Mouse (Mus musculus): Measurements from ENCODE around the gene Vstm4. TPM values are rescaled to one million over a fixed set of nuclear protein-coding genes. Genes with fewer than 3 reads are reported as not detected.

The Vstm4 gene
- polyA plus RNA-seq, 1 experiment from 2014 or later: 5.1 TPM

DNA sequence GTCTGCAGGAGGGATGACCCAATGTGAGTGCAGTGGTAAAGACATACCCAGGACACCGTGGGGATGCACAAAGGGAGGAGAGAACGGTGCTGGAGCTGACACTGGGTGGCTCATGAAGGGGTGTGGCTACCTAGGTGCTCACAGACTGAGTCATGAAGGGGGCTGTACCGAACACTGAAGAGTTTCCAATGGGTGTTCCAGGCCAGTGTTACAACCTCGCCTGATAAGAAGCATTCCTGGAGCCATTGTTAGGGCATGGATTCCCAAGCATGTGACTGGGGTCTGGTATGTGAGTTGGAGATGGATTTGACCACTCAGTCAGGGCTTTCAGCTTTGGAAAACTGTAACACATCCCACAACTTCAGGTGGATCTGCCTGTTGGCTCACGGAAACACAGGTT is 15.4 kb downstream of the Vstm4 start:
- Histone ChIP-seq H3K36me3 (ENCODE audit: control insufficient read depth, insufficient read depth, low read length) (no peaks in the 10 kb centered on the region), H3K4me3 (ENCODE audit: low read depth, low read length) (no peak overlapping the region), H3K4me1 (ENCODE audit: control insufficient read depth, insufficient read depth, low read length) (no peaks in the 10 kb centered on the region), H3K4me2 (ENCODE audit: low read depth) (no peak overlapping the region), H3K27ac (ENCODE audit: low read depth, low read length) (no peak overlapping the region), H3K9ac (ENCODE audit: low read length) (no peak overlapping the region), H3K9me3 (ENCODE audit: control insufficient read depth, low read length) (no peaks in the 10 kb centered on the region), H3K27me3 (ENCODE audit: control insufficient read depth, insufficient read depth, low read length) (no peaks in the 10 kb centered on the region)
- 87% methylated on average over 5 of the region's 5 CpGs for WGBS
- ATAC-seq (ENCODE audit: insufficient read depth, low FRiP score, low TSS enrichment) (no peak), DNase-seq (ENCODE audit: low spot score) (no peak)

DNA sequence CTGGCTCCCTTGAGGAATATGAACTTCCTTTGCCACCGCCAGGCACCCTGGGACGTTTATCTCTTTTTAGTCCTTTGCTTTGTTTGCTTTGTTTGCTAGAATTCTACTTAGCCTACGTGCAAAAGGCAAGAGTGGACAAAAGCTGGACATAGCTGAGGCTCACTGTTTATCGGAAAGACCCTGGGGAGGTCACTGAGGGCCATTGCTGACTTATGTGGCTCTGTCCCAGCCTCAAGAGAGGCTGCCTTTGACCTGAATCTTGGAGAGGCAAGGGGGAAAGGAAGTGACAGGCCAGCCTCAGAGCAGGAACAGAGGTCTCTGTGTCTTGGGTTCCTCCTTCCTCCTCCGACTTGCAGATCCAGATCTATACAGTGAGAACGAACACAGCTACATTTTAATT is 21.0 kb downstream of the Vstm4 start:
- Histone ChIP-seq H3K4me1 (ENCODE audit: control insufficient read depth, insufficient read depth, low read length) (no peaks in the 10 kb centered on the region), H3K27ac (ENCODE audit: low read depth, low read length) (no peak overlapping the region), H3K27me3 (ENCODE audit: control insufficient read depth, insufficient read depth, low read length) (no peaks in the 10 kb centered on the region), H3K9me3 (ENCODE audit: control insufficient read depth, low read length) (no peaks in the 10 kb centered on the region), H3K36me3 (ENCODE audit: control insufficient read depth, insufficient read depth, low read length) (no peaks in the 10 kb centered on the region), H3K4me2 (ENCODE audit: low read depth) (no peak overlapping the region), H3K9ac (ENCODE audit: low read length) (no peak overlapping the region), H3K4me3 (ENCODE audit: low read depth, low read length) (no peak overlapping the region)
- DNase-seq (ENCODE audit: low spot score) (no peak), ATAC-seq (ENCODE audit: insufficient read depth, low FRiP score, low TSS enrichment) (no peak)
- 73% methylated on average over 6 of the region's 6 CpGs for WGBS

DNA sequence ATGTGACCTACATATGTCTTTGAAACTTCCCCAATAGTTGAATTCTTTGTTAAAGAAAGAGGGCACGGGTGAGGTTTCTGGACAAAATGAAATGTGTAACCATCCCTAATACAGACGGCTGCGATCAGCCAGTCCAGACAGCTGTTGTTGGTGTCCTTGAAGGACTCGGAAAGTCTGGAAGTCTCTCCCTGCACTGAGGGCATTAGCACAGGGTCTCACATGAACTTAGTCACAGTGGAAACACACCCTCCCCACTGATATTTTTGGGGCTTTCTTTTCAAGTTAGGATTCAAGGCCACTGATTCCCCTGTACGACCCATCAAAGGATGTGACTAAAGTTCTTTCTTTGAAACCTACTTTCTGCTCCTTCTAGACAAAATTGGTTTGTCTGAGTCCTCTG is 23.8 kb downstream of the Vstm4 start:
- WGBS: 87% methylated on average over 5 of the region's 5 CpGs
- no peak overlapping the region for H3K27ac ChIP-seq (ENCODE audit: low read depth, low read length)
- no peaks in the 10 kb centered on the region for H3K27me3 ChIP-seq (ENCODE audit: control insufficient read depth, insufficient read depth, low read length)
- no peaks in the 10 kb centered on the region for H3K9me3 ChIP-seq (ENCODE audit: control insufficient read depth, low read length)
- ATAC-seq (ENCODE audit: insufficient read depth, low FRiP score, low TSS enrichment) (no peak), DNase-seq (ENCODE audit: low spot score) (no peak)
- H3K9ac ChIP-seq (ENCODE audit: low read length): no peak overlapping the region
- no peaks in the 10 kb centered on the region for H3K4me1 ChIP-seq (ENCODE audit: control insufficient read depth, insufficient read depth, low read length)
- H3K4me2 ChIP-seq (ENCODE audit: low read depth): no peak overlapping the region
- no peaks in the 10 kb centered on the region for H3K36me3 ChIP-seq (ENCODE audit: control insufficient read depth, insufficient read depth, low read length)
- H3K4me3 ChIP-seq (ENCODE audit: low read depth, low read length): no peak overlapping the region

DNA sequence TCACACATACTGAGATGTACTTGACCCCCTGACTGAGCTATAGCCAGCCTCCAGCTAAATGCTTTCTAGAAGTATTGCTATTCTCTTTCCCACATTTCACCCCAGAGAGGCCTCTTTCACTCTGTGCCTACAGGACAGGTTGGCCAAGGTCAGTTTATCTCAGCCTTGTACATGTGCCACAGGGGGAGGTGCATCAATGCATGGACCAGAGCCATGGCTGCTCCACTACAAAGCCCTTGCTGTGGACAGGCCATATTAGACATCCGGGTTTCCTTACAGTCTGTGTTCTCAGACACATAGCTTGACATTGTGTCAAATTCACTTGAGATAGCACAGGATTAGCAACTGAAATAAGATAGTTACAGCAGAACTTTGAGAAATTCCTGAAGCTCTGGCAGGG is 25.1 kb downstream of the Vstm4 start:
- WGBS: 88% methylated on average over 1 of the region's 1 CpGs
- Histone ChIP-seq H3K4me3 (ENCODE audit: low read depth, low read length) (no peak overlapping the region), H3K9ac (ENCODE audit: low read length) (no peak overlapping the region), H3K27ac (ENCODE audit: low read depth, low read length) (no peak overlapping the region), H3K4me2 (ENCODE audit: low read depth) (no peak overlapping the region), H3K9me3 (ENCODE audit: control insufficient read depth, low read length) (no peaks in the 10 kb centered on the region), H3K4me1 (ENCODE audit: control insufficient read depth, insufficient read depth, low read length) (no peaks in the 10 kb centered on the region), H3K27me3 (ENCODE audit: control insufficient read depth, insufficient read depth, low read length) (no peaks in the 10 kb centered on the region), H3K36me3 (ENCODE audit: control insufficient read depth, insufficient read depth, low read length) (no peaks in the 10 kb centered on the region)
- ATAC-seq (ENCODE audit: insufficient read depth, low FRiP score, low TSS enrichment) (no peak), DNase-seq (ENCODE audit: low spot score) (no peak)

DNA sequence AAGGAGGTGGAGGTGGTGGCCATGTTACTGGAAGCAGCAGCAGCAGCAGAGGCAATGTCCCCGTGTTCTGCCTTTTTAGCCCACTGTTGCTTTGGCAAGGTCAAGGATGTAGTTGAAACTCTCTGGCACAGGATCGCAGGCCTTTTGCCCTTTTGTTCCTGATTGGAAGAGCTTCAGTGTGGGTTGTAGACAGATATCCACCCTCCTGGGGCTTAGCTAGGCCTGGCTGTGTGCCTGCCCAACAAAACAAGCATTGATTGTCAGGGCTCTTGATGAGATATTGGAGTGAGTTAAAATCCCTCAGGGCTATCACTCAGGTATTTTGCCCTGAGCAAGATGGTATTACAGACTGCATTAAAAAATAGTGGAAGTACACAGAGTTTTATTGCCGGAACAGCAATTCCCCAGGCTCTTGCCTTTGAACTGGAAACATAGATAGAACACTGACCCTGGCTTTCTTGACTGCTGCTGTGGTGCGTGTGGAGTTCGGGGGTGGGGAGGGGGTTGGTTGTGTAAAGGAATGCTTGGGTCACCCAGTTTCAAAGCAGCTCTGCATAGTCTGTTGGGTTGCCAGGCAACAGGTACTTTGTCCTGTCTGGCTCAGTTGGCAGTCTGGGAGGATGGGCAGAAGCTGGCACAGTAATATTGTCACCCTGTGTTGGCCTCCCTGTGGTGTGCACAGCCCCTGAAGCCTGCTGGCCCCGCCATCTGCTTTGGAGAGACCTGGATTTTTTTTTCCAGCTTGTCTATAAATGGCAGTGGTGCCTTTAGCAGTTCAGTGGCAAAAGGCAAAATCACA is 32.5 kb downstream of the Vstm4 start:
- WGBS: 23% methylated on average over 6 of the region's 6 CpGs
- H3K27ac ChIP-seq (ENCODE audit: low read depth, low read length): 0 out of 2 replicates have a peak overlapping the region, but pooled peaks have one; percentile 23

DNA sequence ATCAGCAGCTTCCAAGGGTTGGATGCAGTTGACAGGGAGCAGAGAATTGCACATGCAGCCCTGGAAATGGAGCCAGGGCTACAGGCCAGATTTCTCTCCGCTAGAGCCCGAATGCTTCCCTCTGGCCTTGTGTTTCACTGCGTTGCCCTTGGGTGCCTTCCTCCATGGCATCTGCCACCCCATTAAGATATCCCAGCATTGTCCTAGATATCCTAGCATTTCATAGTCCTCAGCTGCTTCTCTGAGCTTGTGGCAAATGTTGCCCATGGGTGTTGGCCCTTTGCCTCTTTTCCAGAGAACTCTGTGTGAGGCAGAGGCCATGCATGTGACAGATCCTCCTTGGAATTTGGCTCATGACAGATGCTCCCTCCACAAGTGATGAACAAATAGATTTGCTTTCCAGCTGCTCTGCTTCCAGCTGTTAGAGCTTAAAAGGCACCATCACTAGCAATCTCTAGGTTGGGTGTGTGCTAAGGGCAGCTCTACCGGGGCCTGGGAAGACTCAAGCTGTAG is 37.8 kb downstream of the Vstm4 start:
- no peak overlapping the region for H3K4me3 ChIP-seq (ENCODE audit: low read depth, low read length)
- no peaks in the 10 kb centered on the region for H3K36me3 ChIP-seq (ENCODE audit: control insufficient read depth, insufficient read depth, low read length)
- ATAC-seq (ENCODE audit: insufficient read depth, low FRiP score, low TSS enrichment) (no peak), DNase-seq (ENCODE audit: low spot score) (no peak)
- H3K27ac ChIP-seq (ENCODE audit: low read depth, low read length): no peak overlapping the region
- H3K4me1 ChIP-seq (ENCODE audit: control insufficient read depth, insufficient read depth, low read length): no peaks in the 10 kb centered on the region; the same call in 1 of the 2 replicates
- no peaks in the 10 kb centered on the region for H3K9me3 ChIP-seq (ENCODE audit: control insufficient read depth, low read length)
- no peaks in the 10 kb centered on the region for H3K27me3 ChIP-seq (ENCODE audit: control insufficient read depth, insufficient read depth, low read length)
- WGBS: 94% methylated on average over 4 of the region's 4 CpGs
- H3K9ac ChIP-seq (ENCODE audit: low read length): no peak overlapping the region
- no peak overlapping the region for H3K4me2 ChIP-seq (ENCODE audit: low read depth)

More for the DNA sequence above, 32.5 kb downstream of the Vstm4 start:
- Histone ChIP-seq H3K4me3 (ENCODE audit: low read depth, low read length) (no peak overlapping the region), H3K4me2 (ENCODE audit: low read depth) (no peak overlapping the region), H3K9ac (ENCODE audit: low read length) (no peak overlapping the region), H3K4me1 (ENCODE audit: control insufficient read depth, insufficient read depth, low read length) (peaks cover 5% of the 10 kb centered on the region; the same call in 1 of the 2 replicates), H3K27me3 (ENCODE audit: control insufficient read depth, insufficient read depth, low read length) (no peaks in the 10 kb centered on the region), H3K36me3 (ENCODE audit: control insufficient read depth, insufficient read depth, low read length) (no peaks in the 10 kb centered on the region), H3K9me3 (ENCODE audit: control insufficient read depth, low read length) (no peaks in the 10 kb centered on the region)
- ATAC-seq (ENCODE audit: insufficient read depth, low FRiP score, low TSS enrichment) (peak; percentile 95), DNase-seq (ENCODE audit: low spot score) (peak; percentile 66)

DNA sequence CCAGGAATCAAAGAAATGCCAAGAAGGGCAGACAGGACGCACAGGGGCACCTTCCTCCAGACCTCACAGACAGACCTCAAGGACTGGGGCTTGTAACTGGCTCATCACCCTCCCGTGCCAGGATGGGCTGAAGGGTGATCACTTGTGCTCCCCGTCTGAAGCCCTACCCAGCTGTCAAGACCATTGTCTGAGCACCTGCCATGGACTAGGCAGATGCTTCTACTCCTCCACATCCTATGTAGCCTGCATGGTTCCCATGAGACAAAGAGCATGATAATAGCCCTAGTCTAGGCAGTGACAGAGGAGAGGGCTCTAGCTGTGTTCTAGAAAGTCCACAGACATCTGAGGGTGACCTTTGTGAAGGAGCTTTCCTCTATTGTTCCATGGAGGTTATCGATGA is 38.3 kb downstream of the Vstm4 start:
- DNase-seq (ENCODE audit: low spot score) (no peak), ATAC-seq (ENCODE audit: insufficient read depth, low FRiP score, low TSS enrichment) (no peak)
- H3K4me2 ChIP-seq (ENCODE audit: low read depth): no peak overlapping the region
- no peaks in the 10 kb centered on the region for H3K27me3 ChIP-seq (ENCODE audit: control insufficient read depth, insufficient read depth, low read length)
- H3K27ac ChIP-seq (ENCODE audit: low read depth, low read length): no peak overlapping the region
- no peaks in the 10 kb centered on the region for H3K9me3 ChIP-seq (ENCODE audit: control insufficient read depth, low read length)
- no peak overlapping the region for H3K4me3 ChIP-seq (ENCODE audit: low read depth, low read length)
- H3K4me1 ChIP-seq (ENCODE audit: control insufficient read depth, insufficient read depth, low read length): no peaks in the 10 kb centered on the region
- H3K36me3 ChIP-seq (ENCODE audit: control insufficient read depth, insufficient read depth, low read length): no peaks in the 10 kb centered on the region
- WGBS: 85% methylated on average over 4 of the region's 4 CpGs
- H3K9ac ChIP-seq (ENCODE audit: low read length): no peak overlapping the region

DNA sequence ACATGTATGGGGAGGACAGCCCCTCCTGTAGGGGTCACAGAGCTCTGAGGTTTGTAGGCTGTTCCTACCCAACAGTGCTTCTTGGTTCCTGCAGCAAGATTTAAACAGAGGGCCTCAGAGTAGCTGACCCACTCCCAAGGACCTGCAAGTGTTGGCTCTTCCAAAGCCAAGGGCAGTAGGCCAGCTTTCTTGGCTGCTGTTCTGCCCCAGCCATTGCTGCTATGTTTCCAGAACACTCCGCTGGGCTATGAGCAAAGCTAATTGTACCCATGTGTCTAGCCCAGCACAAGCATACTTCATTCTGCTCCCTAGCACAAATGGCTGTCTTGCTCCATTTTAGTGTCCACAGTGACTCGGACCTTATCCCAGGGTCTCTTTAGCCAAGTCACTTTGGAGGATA is 40.3 kb downstream of the Vstm4 start:
- H3K4me3 ChIP-seq (ENCODE audit: low read depth, low read length): no peak overlapping the region
- H3K27me3 ChIP-seq (ENCODE audit: control insufficient read depth, insufficient read depth, low read length): no peaks in the 10 kb centered on the region
- H3K4me1 ChIP-seq (ENCODE audit: control insufficient read depth, insufficient read depth, low read length): no peaks in the 10 kb centered on the region
- no peak overlapping the region for H3K9ac ChIP-seq (ENCODE audit: low read length)
- no peak overlapping the region for H3K4me2 ChIP-seq (ENCODE audit: low read depth)
- ATAC-seq (ENCODE audit: insufficient read depth, low FRiP score, low TSS enrichment): no peak
- H3K27ac ChIP-seq (ENCODE audit: low read depth, low read length): no peak overlapping the region
- no peaks in the 10 kb centered on the region for H3K36me3 ChIP-seq (ENCODE audit: control insufficient read depth, insufficient read depth, low read length)
- whole genome bisulfite sequencing: 95% methylated on average over 2 of the region's 2 CpGs
- no peaks in the 10 kb centered on the region for H3K9me3 ChIP-seq (ENCODE audit: control insufficient read depth, low read length)
- no peak for DNase-seq (ENCODE audit: low spot score)

DNA sequence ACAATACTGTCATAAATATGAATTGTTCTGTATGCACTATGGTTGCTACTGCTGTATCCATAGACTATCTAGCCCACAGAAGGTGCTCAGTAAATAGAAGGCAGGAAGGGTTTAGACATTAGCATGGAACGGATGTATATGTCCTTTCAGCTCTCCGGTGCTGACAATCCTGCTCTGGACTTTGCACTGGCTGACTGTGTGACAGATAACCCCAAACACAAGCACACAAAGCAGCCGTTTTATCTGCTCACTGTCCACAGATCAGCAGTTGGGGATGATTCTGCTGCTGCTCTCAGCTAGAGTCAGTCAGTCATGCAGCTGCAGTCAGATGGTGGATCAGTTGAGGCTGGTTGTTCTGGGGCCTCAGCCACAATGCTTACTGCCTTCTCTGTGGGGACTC is 46.6 kb downstream of the Vstm4 start:
- Histone ChIP-seq H3K27ac (ENCODE audit: low read depth, low read length) (no peak overlapping the region), H3K27me3 (ENCODE audit: control insufficient read depth, insufficient read depth, low read length) (no peaks in the 10 kb centered on the region), H3K4me2 (ENCODE audit: low read depth) (no peak overlapping the region), H3K9ac (ENCODE audit: low read length) (no peak overlapping the region), H3K36me3 (ENCODE audit: control insufficient read depth, insufficient read depth, low read length) (no peaks in the 10 kb centered on the region), H3K4me1 (ENCODE audit: control insufficient read depth, insufficient read depth, low read length) (no peaks in the 10 kb centered on the region), H3K9me3 (ENCODE audit: control insufficient read depth, low read length) (no peaks in the 10 kb centered on the region), H3K4me3 (ENCODE audit: low read depth, low read length) (no peak overlapping the region)
- no peak for DNase-seq (ENCODE audit: low spot score)
- ATAC-seq (ENCODE audit: insufficient read depth, low FRiP score, low TSS enrichment): no peak
- WGBS: 85% methylated on average over 3 of the region's 3 CpGs
